Mouse (Mus musculus) v-Abl transformed pro-B cells (cell line): ENCODE data around the gene Slc1a1.

Source experiments
- in situ Hi-C, 2 experiments: fragments of 400-800 bp; cut with MboI; formaldehyde crosslinking; loops; one replicate each; pipeline ENCODE4 v1.15.1; 2025; ENCODE audit not compliant: unreplicated experiment in 2 of 2

Slc1a1 gene

GRCm38 (mm10) chr19:28834798-28835499 is at the start of gene Slc1a1:
TSS of gene Slc1a1 (plus strand) at chr19:28835049.
- in situ Hi-C loops: no loop called here

- in situ Hi-C loops: loop anchor here (25.0 kb wide), 2 partner anchors 272 to 722 kb away; partner anchors contain the start of gene Ric1 (in 1 of the 2)
Observed at GRCm38 (mm10) chr19:28790196-28790595, 44.7 kb upstream of the Slc1a1 start.

GRCm38 (mm10) chr19:28793307-28793706 is 41.5 kb upstream of the Slc1a1 start:
- in situ Hi-C loops: loop anchor here (25.0 kb wide), 2 partner anchors 269 to 719 kb away; partner anchors contain the start of gene Ric1 (in 1 of the 2)

DNA sequence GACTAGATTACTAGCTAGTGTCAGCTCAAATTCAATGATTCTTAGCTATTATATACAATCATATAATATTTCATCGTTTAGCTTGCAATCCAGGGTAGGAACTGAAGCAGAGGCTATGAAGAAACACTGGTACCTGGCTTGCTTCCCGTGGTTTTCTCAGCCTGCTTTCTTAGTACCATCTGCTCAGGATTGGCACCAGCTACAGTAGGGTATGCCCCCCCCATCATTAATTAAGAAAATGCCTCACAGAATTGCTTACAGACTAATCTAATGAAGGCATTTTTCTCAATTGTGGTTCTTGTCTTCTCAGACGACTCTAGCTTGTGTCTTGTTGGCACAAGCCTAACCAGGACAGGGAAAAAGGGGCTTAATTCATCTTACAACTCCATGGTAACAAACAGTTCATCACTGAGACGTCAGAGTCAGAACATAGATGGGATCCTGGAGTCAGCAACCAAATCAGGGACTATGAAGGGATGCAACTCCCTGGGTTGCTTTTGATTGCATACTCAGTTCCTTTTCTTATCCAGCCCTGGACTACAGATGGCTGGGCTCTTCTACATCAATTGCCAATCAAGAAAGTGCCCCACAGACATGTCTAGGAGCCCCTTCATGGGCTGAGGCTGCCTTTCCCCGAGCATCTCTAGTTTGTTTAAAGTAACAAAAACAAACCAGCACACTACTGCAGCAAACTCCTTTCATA is 38.6 kb upstream of the Slc1a1 start:
- in situ Hi-C loops: loop anchor here (25.0 kb wide), 2 partner anchors 266 to 716 kb away; partner anchors contain the start of gene Ric1 (in 1 of the 2)

DNA sequence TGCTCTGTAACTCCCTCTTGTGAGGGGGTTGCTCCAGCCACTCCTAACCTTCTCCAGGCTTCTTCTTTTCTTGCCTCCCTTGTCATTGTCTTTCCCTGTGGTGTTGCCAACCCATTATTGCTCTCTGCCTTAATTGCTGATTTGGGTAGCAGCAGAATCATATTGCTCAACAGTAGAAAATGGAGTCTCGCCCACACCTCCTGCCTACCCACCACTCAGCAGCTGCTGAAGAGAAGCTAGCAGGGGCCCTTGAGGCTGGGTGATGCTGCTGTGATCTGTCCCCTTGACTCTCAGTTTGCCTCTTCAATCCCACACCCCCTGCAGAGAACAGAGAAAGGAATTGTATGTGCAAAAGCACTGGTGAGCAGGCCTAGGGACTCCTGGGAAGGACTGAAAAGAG is 37.9 kb upstream of the Slc1a1 start:
- in situ Hi-C loops: loop anchor here (25.0 kb wide), 2 partner anchors 265 to 715 kb away; partner anchors contain the start of gene Ric1 (in 1 of the 2)

DNA sequence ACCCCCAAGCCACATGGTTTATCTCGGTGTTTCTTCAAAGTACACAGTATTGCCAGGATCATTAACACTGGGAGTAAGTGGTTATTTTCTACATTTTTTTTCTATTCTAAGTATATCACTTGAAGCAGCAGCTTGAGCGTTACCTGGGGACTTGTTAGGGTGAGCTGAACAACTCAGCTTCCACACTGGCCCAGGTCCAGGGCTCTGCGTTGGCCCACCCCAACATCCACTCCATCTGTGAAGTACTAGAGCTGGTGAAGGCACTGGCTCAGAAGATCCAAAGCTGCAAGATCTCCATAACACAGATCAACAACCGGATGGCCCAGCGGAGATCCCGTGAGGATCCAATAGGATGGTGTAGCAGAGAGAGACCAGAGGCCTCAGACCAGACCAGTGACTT is 37.2 kb upstream of the Slc1a1 start:
- in situ Hi-C loops: loop anchor here (25.0 kb wide), 2 partner anchors 265 to 715 kb away; partner anchors contain the start of gene Ric1 (in 1 of the 2)

GRCm38 (mm10) chr19:28800448-28800847 is 34.4 kb upstream of the Slc1a1 start:
- in situ Hi-C loops: no loop called here

- in situ Hi-C loops: no loop called here
Observed at GRCm38 (mm10) chr19:28806276-28806675, 28.6 kb upstream of the Slc1a1 start.

DNA sequence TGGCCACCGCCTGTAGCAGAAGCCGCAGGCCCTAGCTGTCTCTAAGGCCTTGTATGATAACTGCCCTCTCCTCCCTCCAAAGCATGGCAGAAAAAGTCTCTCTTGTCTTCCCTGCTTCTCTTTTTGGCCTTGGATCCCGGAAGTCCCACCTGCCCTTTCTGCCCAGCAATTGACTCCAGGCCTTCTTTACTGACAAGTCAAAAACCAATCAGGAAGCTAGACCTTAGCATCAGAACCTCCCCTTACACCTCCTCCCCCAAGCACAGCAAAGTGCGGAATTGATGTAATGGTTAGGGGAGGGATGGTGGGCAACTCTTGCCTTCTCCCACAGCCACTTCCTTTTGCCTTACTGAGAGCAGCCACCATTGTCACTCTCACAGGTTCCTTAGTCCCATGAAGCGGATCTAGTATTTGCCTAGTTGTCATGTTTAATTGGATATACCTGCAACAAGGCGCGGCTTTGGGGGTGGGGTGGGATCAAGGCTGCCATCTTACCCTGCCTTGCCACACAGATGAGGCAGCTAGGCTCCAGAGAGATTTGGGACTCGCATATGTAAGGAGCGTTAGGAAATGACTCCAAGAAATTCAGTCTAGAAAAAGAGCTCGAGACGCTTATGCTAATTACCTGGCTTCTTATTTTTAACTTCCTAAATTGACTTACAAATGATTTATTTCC is 27.9 kb upstream of the Slc1a1 start:
- in situ Hi-C loops: no loop called here

DNA sequence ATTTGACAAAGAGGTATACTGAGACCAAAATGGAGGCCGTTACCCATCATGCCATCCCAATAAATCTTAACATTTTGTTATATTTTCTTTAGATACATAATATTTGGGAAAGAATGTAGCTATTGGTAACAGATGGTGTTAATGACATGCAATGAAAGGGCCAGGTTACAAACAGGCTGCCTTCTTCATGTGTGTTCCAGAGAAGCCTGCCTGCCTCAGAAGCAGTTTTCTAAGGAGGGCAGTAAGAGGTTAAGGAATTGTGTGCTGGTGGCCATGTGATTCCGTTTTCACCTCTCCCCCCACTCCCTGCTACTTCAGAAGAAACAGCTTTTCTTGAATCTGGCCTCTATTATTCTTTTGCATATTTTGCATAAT is 27.4 kb upstream of the Slc1a1 start:
- in situ Hi-C loops: no loop called here

DNA sequence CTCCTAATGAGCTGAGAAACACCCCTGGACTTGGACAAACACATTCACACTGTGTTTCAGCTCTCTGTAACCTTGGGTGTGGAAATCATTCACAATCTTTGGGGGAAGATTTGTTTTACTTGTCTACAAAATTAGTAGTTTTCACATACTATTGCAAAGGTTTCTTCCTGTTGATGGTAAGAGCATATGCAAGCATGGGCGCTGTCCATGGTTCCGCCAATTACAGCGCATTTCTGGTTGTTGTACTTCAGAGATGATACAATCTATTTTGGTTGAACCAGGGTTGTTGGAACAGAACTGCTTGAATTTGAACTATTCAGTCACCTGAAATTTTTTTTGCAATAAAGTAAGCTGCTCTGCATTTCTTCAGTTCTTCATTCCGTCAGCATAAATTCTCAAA is 16.6 kb upstream of the Slc1a1 start:
- in situ Hi-C loops: no loop called here

- in situ Hi-C loops: no loop called here
Observed at GRCm38 (mm10) chr19:28827697-28828328, 7.0 kb upstream of the Slc1a1 start.

DNA sequence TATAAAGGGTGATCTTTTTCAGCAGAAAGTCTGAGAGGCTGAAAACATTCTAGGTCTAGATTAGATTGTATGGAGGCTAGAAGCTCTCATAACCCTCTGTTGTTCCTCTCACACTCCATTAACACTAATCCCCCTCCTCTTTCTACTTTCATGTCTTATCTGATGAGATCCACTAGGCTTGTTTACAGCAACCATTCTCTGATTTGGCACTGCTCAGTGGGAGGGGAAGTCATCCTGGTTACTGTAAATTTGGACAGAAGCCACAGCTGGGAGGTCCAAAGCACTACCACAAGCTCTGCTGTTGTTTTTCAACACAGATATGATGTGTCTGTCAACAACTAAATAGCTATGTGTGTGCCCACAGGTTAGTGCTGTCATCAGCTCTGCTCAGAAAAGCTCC is 3.5 kb upstream of the Slc1a1 start:
- in situ Hi-C loops: no loop called here

- in situ Hi-C loops: no loop called here
Observed at GRCm38 (mm10) chr19:28832605-28833004, 2.2 kb upstream of the Slc1a1 start.

- in situ Hi-C loops: no loop called here
Observed at GRCm38 (mm10) chr19:28834388-28834787, 461 bp upstream of the Slc1a1 start.

GRCm38 (mm10) chr19:28835500-28835864 is 633 bp downstream of the Slc1a1 start:
- in situ Hi-C loops: no loop called here

- in situ Hi-C loops: no loop called here
Observed at GRCm38 (mm10) chr19:28836116-28836515, 1.3 kb downstream of the Slc1a1 start.

DNA sequence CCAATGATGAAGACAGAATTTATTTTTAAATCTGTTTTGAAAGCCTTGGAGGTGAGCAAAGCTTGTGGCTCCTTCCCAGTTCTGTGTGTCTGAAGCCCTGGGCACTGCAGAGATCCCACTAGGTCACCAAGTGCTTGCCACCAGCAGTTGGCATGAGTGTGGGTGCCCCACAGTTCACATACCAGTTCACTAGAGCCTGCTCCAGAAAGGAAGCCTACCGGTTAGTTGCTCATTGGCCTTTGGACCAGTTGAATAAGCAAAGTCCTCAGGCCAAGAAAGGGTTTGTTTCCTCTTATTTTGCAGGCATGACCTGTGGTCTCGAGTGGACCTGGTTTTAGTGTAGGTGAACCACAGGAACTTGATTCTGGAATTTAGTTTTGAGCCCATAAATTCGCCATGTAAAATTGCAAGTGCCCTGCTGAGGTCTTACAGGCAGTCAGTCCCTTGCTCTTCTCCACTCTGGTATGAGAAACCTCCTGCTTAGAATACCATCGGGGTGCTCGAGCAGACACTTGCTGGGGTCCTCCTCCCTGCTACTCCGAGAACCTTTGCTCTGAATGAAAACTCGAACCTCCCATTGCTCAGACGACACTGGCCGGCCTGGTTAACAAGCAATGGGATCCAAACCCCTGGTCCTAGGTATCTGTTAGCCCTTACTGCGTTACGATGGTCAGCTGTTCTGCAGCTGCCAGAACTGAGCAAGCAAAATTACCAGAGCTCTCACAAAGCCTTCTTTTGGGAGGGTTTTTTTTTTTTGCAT is 2.0 kb downstream of the Slc1a1 start:
- in situ Hi-C loops: no loop called here

GRCm38 (mm10) chr19:28838796-28839195 is 3.9 kb downstream of the Slc1a1 start:
- in situ Hi-C loops: no loop called here
